Mouse (Mus musculus) kidney, postnatal 0 days (tissue): ENCODE measurements around the gene Dennd2d. TPM values are rescaled to one million over a fixed set of nuclear protein-coding genes. Genes with fewer than 3 reads are reported as not detected.
A peak's percentile ranks its signal among the peaks of the same experiment; 100 is the strongest.

Experiments used
- ATAC-seq: fragments of 200-750 bp; cut with Nextera tagmentation; replicated peaks from 2 replicates; pipeline ENCODE4 v1.8.0; 2017; ENCODE audit warnings: low read depth, moderate number of reproducible peaks, moderate TSS enrichment, moderate library complexity; ENCODE audit not compliant: low FRiP score
- DNase-seq: peaks from one replicate; pipeline ENCODE4 v3.0.0-alpha.2; 2016; ENCODE audit warnings: low spot score
- H3K27ac ChIP-seq: fragments of 300-500 bp; sonication (generic); 2 replicates; pipeline ENCODE4 v1.5.1; 2014; ENCODE audit warnings: mild to moderate bottlenecking
- H3K27me3 ChIP-seq: fragments of 300-500 bp; sonication (generic); 2 replicates; pipeline ENCODE4 v1.6.1; 2014; ENCODE audit warnings: low read length, mixed read lengths; ENCODE audit not compliant: insufficient read depth
- H3K36me3 ChIP-seq: fragments of 300-500 bp; sonication (generic); 2 replicates; pipeline ENCODE4 v1.6.1; 2014; ENCODE audit warnings: low read length, mixed read lengths; ENCODE audit not compliant: insufficient read depth
- H3K4me1 ChIP-seq: fragments of 300-500 bp; sonication (generic); replicated peaks from 2 replicates; pipeline ENCODE4 v1.6.1; 2014; ENCODE audit warnings: antibody characterized with exemption, low read length, mixed read lengths; ENCODE audit not compliant: insufficient read depth
- H3K4me2 ChIP-seq: fragments of 300-500 bp; sonication (generic); 2 replicates; pipeline ENCODE4 v1.6.1; 2014; ENCODE audit warnings: mild to moderate bottlenecking, low read length, moderate library complexity, mixed read lengths
- H3K4me3 ChIP-seq: fragments of 300-500 bp; sonication (generic); replicated peaks from 2 replicates; pipeline ENCODE4 v1.5.1; 2014; ENCODE audit warnings: low read depth, low read length
- H3K9ac ChIP-seq: fragments of 300-500 bp; sonication (generic); 2 replicates; pipeline ENCODE4 v1.6.1; 2014; ENCODE audit warnings: low read depth, low read length
- H3K9me3 ChIP-seq: fragments of 300-500 bp; sonication (generic); replicated peaks from 2 replicates; pipeline ENCODE4 v1.6.1; 2016; ENCODE audit warnings: low read length, inconsistent platforms, mixed read lengths
- CTCF ChIP-seq: IDR thresholded peaks from 2 replicates; pipeline ENCODE4 v1.5.1; 2016; ENCODE audit warnings: antibody characterized with exemption, low read depth, mild to moderate bottlenecking, moderate library complexity
- WGBS: fragments of 180-500 bp; shearing (Covaris S2); extraction: QIAGEN DNeasy Blood & Tissue Kit; methylation state at CpG from one replicate; pipeline ENCODE4 v1.1.7; 2014; 5-methylcytosine and 5-hydroxymethylcytosine counted together
- polyA plus RNA-seq: library from polyadenylated mRNA; unstranded; fragments of >200 nt; fragmentation: Nextera tagmentation; extraction: Ambion mirVana; gene quantifications from 2 replicates; pipeline ENCODE4 v1.2.1, GENCODE M21; 2015

Gene Dennd2d
- polyA plus RNA-seq, 1 experiment from 2014 or later: 10.5 TPM

DNA sequence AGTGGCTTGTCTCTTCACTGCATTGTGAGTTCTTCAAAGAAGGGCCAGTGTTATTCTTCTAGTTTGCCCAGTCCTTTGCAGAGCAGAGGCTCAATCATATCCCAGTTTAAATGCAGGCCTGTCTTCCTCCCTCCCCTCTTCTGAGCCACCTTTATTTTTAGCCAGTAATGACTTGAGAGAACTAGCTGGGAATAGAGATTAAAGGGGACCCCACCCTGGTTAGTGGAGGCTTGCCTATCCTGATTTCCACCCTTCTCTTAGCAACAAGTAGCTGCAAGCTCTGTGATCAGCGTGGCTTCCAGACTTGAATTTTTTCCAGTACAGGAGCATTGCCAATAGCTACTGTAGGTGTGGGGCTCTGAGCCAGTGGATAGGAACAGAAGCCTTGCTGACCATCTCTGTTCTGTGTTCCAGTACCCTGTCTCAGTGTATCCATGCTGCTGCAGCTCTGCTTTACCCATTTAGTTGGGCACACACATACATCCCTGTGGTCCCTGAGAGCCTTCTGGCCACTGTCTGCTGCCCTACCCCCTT, 12.3 kb downstream of the Dennd2d start:
- no peak for TF ChIP-seq CTCF
- Histone ChIP-seq H3K9ac (no peak overlapping the region), H3K27ac (no peak overlapping the region), H3K4me3 (no peak overlapping the region), H3K27me3 (no peaks in the 10 kb centered on the region), H3K9me3 (no peaks in the 10 kb centered on the region), H3K4me2 (no peak overlapping the region), H3K4me1 (no peaks in the 10 kb centered on the region), H3K36me3 (no peaks in the 10 kb centered on the region)
- WGBS: 76% methylated on average over 1 of the region's 1 CpGs
- no peak for DNase-seq
- no peak for ATAC-seq

DNA sequence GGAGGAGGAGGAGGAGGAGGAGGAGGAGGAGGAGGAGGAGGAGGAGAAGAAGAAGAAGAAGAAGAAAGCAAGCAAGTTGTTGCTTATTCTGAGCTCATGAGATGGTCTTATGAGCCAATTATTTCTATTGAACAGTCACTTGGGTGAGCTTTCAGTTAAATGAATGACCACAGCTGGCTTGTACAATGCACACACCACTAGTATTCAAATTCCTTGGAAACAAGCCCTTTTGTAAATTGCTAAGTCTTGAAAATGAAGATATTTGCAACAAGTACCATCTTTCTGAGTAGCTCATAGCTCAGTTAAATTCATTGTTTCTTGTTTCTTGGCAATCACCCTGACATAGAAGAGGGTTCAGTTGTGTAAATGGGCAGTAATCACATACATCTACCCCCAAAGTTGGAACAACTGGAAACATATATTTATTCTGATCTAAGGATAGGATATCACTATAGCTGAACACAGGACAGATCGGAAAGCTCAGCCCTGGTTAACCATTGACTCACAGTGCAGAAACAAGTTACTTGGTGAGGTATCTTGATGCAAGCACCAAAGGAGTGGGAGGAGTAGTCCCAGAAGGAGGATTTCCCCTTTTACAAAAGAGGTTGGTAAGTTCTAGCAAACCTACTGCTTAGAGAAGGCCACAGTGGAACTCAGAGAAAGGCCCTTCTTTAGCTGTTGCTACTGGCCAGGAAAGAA, 13.3 kb downstream of the Dennd2d start:
- no peak for ATAC-seq

GRCm38 (mm10) chr3:106496045-106496721, 14.0 kb downstream of the Dennd2d start:
- no peak for TF ChIP-seq CTCF

More for the DNA sequence above, 13.3 kb downstream of the Dennd2d start:
- no peaks in the 10 kb centered on the region for H3K4me1 ChIP-seq
- no peak overlapping the region for H3K4me3 ChIP-seq
- 71% methylated on average over 1 of the region's 1 CpGs for WGBS
- H3K36me3 ChIP-seq: peaks cover 3% of the 10 kb centered on the region; the same call in 1 of the 2 replicates
- no peak overlapping the region for H3K4me2 ChIP-seq
- DNase-seq: no peak
- no peaks in the 10 kb centered on the region for H3K9me3 ChIP-seq
- H3K27me3 ChIP-seq: no peaks in the 10 kb centered on the region
- no peak overlapping the region for H3K9ac ChIP-seq
- TF ChIP-seq CTCF: no peak
- H3K27ac ChIP-seq: no peak overlapping the region

DNA sequence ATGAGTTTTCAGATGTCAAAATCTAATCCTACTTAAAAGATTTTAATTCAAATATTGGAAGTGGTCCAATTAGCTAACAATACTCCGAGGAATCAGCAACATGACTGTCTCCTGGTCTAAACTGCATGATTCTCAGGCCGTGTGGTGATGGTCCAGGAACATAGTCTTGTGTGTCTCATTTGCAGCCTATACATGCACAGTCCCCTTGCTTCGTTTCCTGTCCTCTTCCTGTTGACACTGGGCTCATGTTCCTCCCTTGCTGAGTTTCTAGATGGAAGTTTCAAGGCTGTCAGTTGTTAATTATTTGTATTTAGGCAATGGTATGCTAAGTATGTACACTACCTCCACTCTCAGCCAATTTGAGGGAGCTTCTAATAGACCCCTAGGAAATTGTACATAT, 14.8 kb downstream of the Dennd2d start:
- Histone ChIP-seq H3K9ac (no peak overlapping the region), H3K4me1 (no peaks in the 10 kb centered on the region), H3K9me3 (no peaks in the 10 kb centered on the region), H3K36me3 (peaks cover 12% of the 10 kb centered on the region; the same call in 1 of the 2 replicates), H3K4me3 (no peak overlapping the region), H3K27ac (no peak overlapping the region), H3K4me2 (no peak overlapping the region), H3K27me3 (no peaks in the 10 kb centered on the region)
- WGBS: 43% methylated on average over 3 of the region's 3 CpGs
- peak; percentile 29 for DNase-seq
- ATAC-seq: no peak
- TF ChIP-seq CTCF: no peak

More at GRCm38 (mm10) chr3:106496045-106496721, 14.0 kb downstream of the Dennd2d start:
- no peak overlapping the region for H3K4me2 ChIP-seq
- ATAC-seq (no peak), DNase-seq (peak; percentile 12)
- H3K4me3 ChIP-seq: no peak overlapping the region
- H3K36me3 ChIP-seq: peaks cover 10% of the 10 kb centered on the region; the same call in 1 of the 2 replicates
- no peaks in the 10 kb centered on the region for H3K9me3 ChIP-seq
- H3K27ac ChIP-seq: no peak overlapping the region
- no peaks in the 10 kb centered on the region for H3K27me3 ChIP-seq
- 55% methylated on average over 4 of the region's 4 CpGs for WGBS
- H3K9ac ChIP-seq: no peak overlapping the region
- no peaks in the 10 kb centered on the region for H3K4me1 ChIP-seq

DNA sequence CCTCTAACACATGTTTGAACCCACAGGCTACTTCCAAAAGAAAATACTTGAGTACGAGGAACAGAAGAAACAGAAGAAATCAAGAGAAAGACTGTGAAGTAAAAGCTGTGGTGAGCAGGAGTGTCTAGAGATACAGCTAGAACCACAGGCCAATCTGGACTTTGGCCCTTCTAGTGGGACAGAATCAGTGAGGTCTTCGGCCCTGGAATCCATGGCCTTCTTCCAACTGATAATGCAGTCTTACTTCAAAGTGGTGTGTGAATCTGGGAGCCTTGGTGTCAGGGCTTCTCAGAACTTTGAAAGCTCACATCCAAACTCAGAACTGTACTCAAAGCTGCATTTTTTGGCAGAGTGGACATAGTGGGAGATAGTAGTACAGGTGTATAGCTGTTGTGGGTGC, 18.3 kb downstream of the Dennd2d start:
- no peak for TF ChIP-seq CTCF
- DNase-seq (no peak), ATAC-seq (no peak)
- no peaks in the 10 kb centered on the region for H3K4me1 ChIP-seq
- H3K4me3 ChIP-seq: no peak overlapping the region
- H3K9me3 ChIP-seq: no peaks in the 10 kb centered on the region
- WGBS: 91% methylated on average over 2 of the region's 2 CpGs
- H3K27ac ChIP-seq: no peak overlapping the region
- no peak overlapping the region for H3K9ac ChIP-seq
- H3K36me3 ChIP-seq: peaks cover 25% of the 10 kb centered on the region
- H3K27me3 ChIP-seq: no peaks in the 10 kb centered on the region
- H3K4me2 ChIP-seq: no peak overlapping the region

DNA sequence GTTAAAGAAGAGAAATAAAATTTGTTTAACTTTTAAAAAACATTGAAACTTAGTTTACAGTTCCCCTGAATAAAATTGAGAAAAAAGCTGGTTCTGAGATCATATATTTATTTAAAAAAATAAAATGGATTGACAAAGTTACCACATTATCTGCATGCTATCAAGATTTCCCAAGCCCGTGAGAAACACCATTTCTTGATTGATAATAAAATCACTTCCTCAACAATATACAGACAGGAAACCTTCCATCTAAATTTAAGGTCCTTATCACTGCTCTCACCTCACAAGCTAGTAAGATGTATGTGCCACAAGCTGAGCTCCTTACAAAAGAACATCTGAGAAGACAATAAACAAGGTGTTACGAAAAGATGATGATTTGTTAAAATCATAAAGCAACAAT, 20.7 kb downstream of the Dennd2d start:
- DNase-seq: no peak
- no peaks in the 10 kb centered on the region for H3K27me3 ChIP-seq
- no peaks in the 10 kb centered on the region for H3K9me3 ChIP-seq
- H3K9ac ChIP-seq: no peak overlapping the region
- no peaks in the 10 kb centered on the region for H3K4me1 ChIP-seq
- no peak overlapping the region for H3K4me2 ChIP-seq
- no peak for TF ChIP-seq CTCF
- 89% methylated on average over 2 of the region's 2 CpGs for WGBS
- no peak for ATAC-seq
- H3K4me3 ChIP-seq: no peak overlapping the region
- H3K27ac ChIP-seq: no peak overlapping the region
- H3K36me3 ChIP-seq: peaks cover 25% of the 10 kb centered on the region
